Mouse (Mus musculus): ENCODE data around the gene Epo. TPM values are rescaled to one million over a fixed set of nuclear protein-coding genes. Genes with fewer than 3 reads are reported as not detected.

Gene Epo
- polyA plus RNA-seq, 1 experiment from 2014 or later: 0.80 TPM

DNA sequence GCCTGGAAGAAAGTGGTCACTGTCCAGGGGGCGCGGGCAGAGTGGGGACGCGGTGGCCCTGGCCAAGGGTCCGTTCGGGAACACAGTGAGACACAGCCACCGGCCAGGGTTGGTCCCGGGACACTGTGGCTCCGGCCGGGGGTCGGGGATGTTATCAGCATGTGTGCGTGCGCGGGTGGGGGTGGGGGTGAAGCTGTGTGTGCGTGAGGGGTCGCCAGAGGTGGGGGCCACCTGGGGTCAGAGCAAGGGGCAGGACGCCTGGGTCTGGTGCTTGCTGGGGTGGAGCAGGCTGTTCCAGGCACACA is 47.2 kb downstream of the Epo start:
- H3K27ac ChIP-seq (ENCODE audit: low read depth): no peak overlapping the region
- DNase-seq (ENCODE audit: low spot score): no peak
- peak overlapping the region; percentile 26 for H3K4me3 ChIP-seq (ENCODE audit: low read depth, low read length)
- ATAC-seq (replicated peaks; ENCODE audit: low FRiP score, low TSS enrichment, low read depth): no peak; the same call in 1 of the 2 replicates
- H3K9me3 ChIP-seq (ENCODE audit: control insufficient read depth, low read length): no peaks in the 10 kb centered on the region
- WGBS: 2% methylated on average over 17 of the region's 17 CpGs
- H3K9ac ChIP-seq (ENCODE audit: low read length): 0 out of 2 replicates have a peak overlapping the region, but pooled peaks have one; percentile 22
- H3K36me3 ChIP-seq (ENCODE audit: control insufficient read depth, insufficient read depth, low read length): no peaks in the 10 kb centered on the region
- peaks cover 16% of the 10 kb centered on the region; the same call in 1 of the 2 replicates for H3K27me3 ChIP-seq (replicated peaks; ENCODE audit: control insufficient read depth, insufficient read depth, low read length)
- no peaks in the 10 kb centered on the region; the same call in 1 of the 2 replicates for H3K4me1 ChIP-seq (replicated peaks; ENCODE audit: control insufficient read depth, insufficient read depth, low read length)
- H3K4me2 ChIP-seq (ENCODE audit: low read length): peak overlapping the region; percentile 46

DNA sequence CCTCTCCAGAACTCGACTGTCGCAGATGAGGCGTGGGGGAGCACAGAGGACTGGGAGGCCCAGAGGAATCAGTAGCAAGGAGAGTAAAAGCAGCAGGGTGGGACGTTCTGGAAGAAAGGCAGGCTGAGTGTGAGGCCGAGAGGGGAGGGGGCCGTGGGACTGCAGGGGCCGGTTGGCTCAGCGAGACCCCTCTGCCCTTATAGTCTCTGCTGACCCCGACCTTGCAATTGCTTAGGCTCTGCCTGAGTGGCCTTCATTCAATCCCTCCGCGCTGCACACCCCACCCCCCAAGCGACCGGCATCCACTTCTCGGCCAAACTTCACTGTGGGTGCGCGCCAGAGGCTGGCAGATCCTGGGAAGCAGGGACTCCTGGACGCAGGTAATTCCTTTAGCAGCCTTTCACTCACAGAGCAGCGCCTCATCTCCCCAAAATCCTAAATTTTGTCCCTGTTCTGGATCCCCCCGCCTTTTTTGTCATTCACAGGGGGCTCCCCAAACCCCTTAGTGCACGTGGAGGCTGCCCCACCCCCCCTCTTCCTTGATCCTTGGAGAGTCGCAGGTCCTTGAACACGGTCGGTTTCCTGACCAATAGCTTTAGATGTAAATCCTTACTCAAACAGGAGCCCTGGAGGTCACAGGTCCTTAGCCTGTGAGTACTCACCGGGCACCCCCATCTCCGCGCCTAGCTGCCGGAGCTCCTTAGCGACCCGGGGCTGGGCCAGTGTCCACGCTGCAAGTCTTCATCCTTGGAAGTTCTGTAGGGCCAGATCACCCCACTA is 47.8 kb downstream of the Epo start:
- 6% methylated on average over 30 of the region's 30 CpGs for WGBS
- Histone ChIP-seq H3K4me2 (ENCODE audit: low read length) (peak overlapping the region; percentile 46), H3K4me3 (ENCODE audit: low read depth, low read length) (peak overlapping the region; percentile 26), H3K27ac (ENCODE audit: low read depth) (no peak overlapping the region), H3K27me3 (replicated peaks; ENCODE audit: control insufficient read depth, insufficient read depth, low read length) (peaks cover 16% of the 10 kb centered on the region; the same call in 1 of the 2 replicates), H3K4me1 (replicated peaks; ENCODE audit: control insufficient read depth, insufficient read depth, low read length) (no peaks in the 10 kb centered on the region; the same call in 1 of the 2 replicates), H3K36me3 (ENCODE audit: control insufficient read depth, insufficient read depth, low read length) (no peaks in the 10 kb centered on the region), H3K9me3 (ENCODE audit: control insufficient read depth, low read length) (no peaks in the 10 kb centered on the region), H3K9ac (ENCODE audit: low read length) (peak overlapping the region; percentile 22; the same call in 1 of the 2 replicates)
- peak; percentile 57 for DNase-seq (ENCODE audit: low spot score)
- no peak; the same call in 1 of the 2 replicates for ATAC-seq (replicated peaks; ENCODE audit: low FRiP score, low TSS enrichment, low read depth)

DNA sequence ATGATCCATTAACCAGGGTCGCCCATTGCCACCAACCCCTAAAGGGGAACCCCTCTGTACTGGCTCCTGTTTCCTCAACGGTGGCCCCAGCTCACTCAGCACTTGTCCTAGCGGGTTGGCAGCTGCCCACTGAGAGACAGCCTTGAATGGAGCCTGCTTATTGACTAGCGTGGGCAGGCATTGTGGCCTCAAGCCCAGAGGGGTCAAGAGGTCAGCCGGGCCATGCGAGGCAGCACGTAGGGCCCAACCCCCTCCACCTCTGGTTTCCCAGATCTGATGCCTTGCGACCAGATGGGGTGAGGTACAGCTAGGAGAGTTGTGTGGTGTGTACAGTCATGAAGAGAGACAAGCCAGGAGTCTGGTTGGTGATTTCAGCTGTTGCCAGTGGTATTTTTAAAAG is 51.1 kb downstream of the Epo start:
- Histone ChIP-seq H3K27ac (ENCODE audit: low read depth) (no peak overlapping the region), H3K27me3 (replicated peaks; ENCODE audit: control insufficient read depth, insufficient read depth, low read length) (peaks cover 16% of the 10 kb centered on the region; the same call in 1 of the 2 replicates), H3K4me1 (replicated peaks; ENCODE audit: control insufficient read depth, insufficient read depth, low read length) (no peaks in the 10 kb centered on the region; the same call in 1 of the 2 replicates), H3K9me3 (ENCODE audit: control insufficient read depth, low read length) (no peaks in the 10 kb centered on the region), H3K4me3 (ENCODE audit: low read depth, low read length) (no peak overlapping the region), H3K4me2 (ENCODE audit: low read length) (no peak overlapping the region), H3K36me3 (ENCODE audit: control insufficient read depth, insufficient read depth, low read length) (no peaks in the 10 kb centered on the region), H3K9ac (ENCODE audit: low read length) (no peak overlapping the region)
- ATAC-seq (replicated peaks; ENCODE audit: low FRiP score, low TSS enrichment, low read depth): no peak
- DNase-seq (ENCODE audit: low spot score): no peak
- WGBS: 41% methylated on average over 8 of the region's 8 CpGs

DNA sequence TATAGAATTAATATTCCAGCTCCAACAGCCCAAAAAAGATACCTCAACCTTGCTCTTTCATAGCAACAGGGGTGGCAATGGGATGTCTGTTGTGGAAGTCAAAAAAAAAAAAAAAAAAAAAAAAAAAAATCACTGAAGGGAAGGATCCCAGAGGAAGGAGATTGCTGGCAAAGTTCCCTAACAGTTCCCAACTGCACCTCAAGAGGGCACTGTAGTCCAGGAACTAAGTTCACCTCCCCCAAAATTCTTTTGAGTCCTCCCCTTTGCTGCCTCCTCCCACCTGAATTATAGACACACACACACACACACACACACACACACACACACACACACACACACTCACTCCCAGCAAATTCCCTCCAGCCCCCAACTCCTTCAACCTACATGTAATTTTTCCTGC is 51.9 kb downstream of the Epo start:
- no peak overlapping the region for H3K27ac ChIP-seq (ENCODE audit: low read depth)
- no peaks in the 10 kb centered on the region for H3K36me3 ChIP-seq (ENCODE audit: control insufficient read depth, insufficient read depth, low read length)

DNA sequence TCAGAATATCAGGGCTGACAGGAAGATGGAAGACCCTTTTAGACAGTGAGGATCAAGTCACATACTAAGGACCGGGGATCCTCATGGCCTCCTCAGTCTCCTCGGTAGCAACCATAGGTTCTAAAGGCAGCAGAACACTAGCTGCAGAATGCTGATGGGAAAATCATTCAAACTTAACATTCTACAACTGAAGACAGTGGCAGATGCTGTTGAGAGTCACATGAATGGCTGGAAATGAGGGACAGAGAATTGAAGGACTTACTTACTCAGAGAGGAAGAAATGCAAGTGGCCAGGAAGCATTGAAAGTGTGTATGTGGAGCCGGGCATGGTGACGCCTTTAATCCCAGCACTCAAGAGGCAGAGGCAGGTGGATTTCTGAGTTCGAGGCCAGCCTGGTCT is 56.1 kb downstream of the Epo start, which contains the start of gene Zan:
Zan (minus strand) TSS at position 101 of the 400 bp plus-strand sequence.
- 83% methylated on average over 5 of the region's 5 CpGs for WGBS
- no peak for DNase-seq (ENCODE audit: low spot score)
- H3K4me3 ChIP-seq (ENCODE audit: low read depth, low read length): no peak within 1 kb of the TSS
- no peak within 1 kb of the TSS for H3K4me2 ChIP-seq (ENCODE audit: low read length)
- H3K27me3 ChIP-seq (replicated peaks; ENCODE audit: control insufficient read depth, insufficient read depth, low read length): no peaks in the 10 kb centered on the region
- ATAC-seq (replicated peaks; ENCODE audit: low FRiP score, low TSS enrichment, low read depth): no peak
- no peak within 1 kb of the TSS for H3K27ac ChIP-seq (ENCODE audit: low read depth)
- H3K36me3 ChIP-seq (ENCODE audit: control insufficient read depth, insufficient read depth, low read length): no peaks in the 10 kb centered on the region
- H3K4me1 ChIP-seq (replicated peaks; ENCODE audit: control insufficient read depth, insufficient read depth, low read length): no peaks in the 10 kb centered on the region
- H3K9ac ChIP-seq (ENCODE audit: low read length): no peak within 1 kb of the TSS
- H3K9me3 ChIP-seq (ENCODE audit: control insufficient read depth, low read length): no peaks in the 10 kb centered on the region

More for the DNA sequence above, 51.9 kb downstream of the Epo start:
- no peak overlapping the region for H3K4me3 ChIP-seq (ENCODE audit: low read depth, low read length)
- no peaks in the 10 kb centered on the region for H3K9me3 ChIP-seq (ENCODE audit: control insufficient read depth, low read length)
- peaks cover 16% of the 10 kb centered on the region; the same call in 1 of the 2 replicates for H3K27me3 ChIP-seq (replicated peaks; ENCODE audit: control insufficient read depth, insufficient read depth, low read length)
- H3K4me2 ChIP-seq (ENCODE audit: low read length): no peak overlapping the region
- no peak for ATAC-seq (replicated peaks; ENCODE audit: low FRiP score, low TSS enrichment, low read depth)
- H3K4me1 ChIP-seq (replicated peaks; ENCODE audit: control insufficient read depth, insufficient read depth, low read length): no peaks in the 10 kb centered on the region; the same call in 1 of the 2 replicates
- peak; percentile 94 for DNase-seq (ENCODE audit: low spot score)
- no peak overlapping the region for H3K9ac ChIP-seq (ENCODE audit: low read length)

DNA sequence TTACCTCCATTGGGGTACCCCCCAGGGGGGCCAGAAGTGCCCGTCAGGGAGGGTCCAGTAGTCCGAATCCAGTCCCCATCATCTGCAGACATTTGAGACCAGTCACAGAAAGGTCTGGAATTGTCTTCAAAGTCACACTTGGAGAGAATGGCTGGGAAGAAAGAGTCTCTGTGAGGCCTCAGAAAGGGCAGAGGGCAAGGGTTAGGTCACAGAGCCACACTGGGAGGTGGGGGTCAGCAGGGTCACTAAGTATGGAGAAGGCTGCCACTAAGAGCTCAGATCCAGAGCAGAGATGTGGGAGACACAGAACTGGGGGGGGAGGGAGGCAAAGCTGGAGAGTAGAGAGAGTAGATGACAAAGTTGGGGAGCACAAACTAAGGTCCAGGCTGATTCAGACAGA is 58.7 kb downstream of the Epo start:
- Histone ChIP-seq H3K36me3 (ENCODE audit: control insufficient read depth, insufficient read depth, low read length) (no peaks in the 10 kb centered on the region), H3K4me3 (ENCODE audit: low read depth, low read length) (no peak overlapping the region), H3K27ac (ENCODE audit: low read depth) (no peak overlapping the region), H3K4me2 (ENCODE audit: low read length) (no peak overlapping the region), H3K27me3 (replicated peaks; ENCODE audit: control insufficient read depth, insufficient read depth, low read length) (no peaks in the 10 kb centered on the region), H3K4me1 (replicated peaks; ENCODE audit: control insufficient read depth, insufficient read depth, low read length) (no peaks in the 10 kb centered on the region), H3K9ac (ENCODE audit: low read length) (no peak overlapping the region), H3K9me3 (ENCODE audit: control insufficient read depth, low read length) (no peaks in the 10 kb centered on the region)
- no peak for DNase-seq (ENCODE audit: low spot score)
- ATAC-seq (replicated peaks; ENCODE audit: low FRiP score, low TSS enrichment, low read depth): no peak
- WGBS: 45% methylated on average over 2 of the region's 2 CpGs

DNA sequence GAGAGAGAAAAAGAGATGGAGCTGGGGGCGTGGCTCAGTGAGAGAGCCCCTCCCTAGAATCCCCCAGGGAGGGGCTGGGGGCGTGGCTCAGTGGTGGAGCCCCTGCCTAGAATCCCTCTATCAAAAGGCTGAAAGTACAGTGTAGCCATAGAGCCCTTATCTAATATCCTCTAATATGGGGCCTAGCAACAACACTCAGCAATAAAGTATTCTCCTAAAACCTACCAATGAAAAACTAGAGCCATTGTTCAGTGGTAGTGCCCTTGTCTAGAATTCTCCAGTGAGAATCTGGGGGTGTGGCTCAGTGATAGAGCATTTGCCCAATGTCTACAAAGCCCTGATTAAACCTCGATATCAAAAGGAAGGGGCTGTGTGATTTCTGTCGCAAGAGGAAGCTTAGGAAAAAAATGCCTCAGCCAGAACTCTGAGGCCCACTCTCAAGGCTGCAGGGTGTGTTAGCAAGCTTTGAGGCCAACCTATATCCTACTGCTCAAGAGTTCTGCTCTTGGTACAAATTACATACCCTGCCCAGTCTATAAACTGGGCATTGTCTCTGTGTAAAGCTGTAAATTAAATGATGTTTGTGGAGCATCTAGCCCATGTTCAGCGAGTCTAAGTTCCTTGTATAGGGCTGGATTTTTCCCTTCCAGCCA is 60.7 kb downstream of the Epo start:
- ATAC-seq (replicated peaks; ENCODE audit: low FRiP score, low TSS enrichment, low read depth) (peak; percentile 87), DNase-seq (ENCODE audit: low spot score) (no peak)
- Histone ChIP-seq H3K4me3 (ENCODE audit: low read depth, low read length) (no peak overlapping the region), H3K9ac (ENCODE audit: low read length) (no peak overlapping the region), H3K4me1 (replicated peaks; ENCODE audit: control insufficient read depth, insufficient read depth, low read length) (no peaks in the 10 kb centered on the region), H3K9me3 (ENCODE audit: control insufficient read depth, low read length) (no peaks in the 10 kb centered on the region), H3K27ac (ENCODE audit: low read depth) (peak overlapping the region; percentile 72), H3K4me2 (ENCODE audit: low read length) (no peak overlapping the region), H3K27me3 (replicated peaks; ENCODE audit: control insufficient read depth, insufficient read depth, low read length) (no peaks in the 10 kb centered on the region), H3K36me3 (ENCODE audit: control insufficient read depth, insufficient read depth, low read length) (no peaks in the 10 kb centered on the region)
- WGBS: 53% methylated on average over 5 of the region's 5 CpGs

DNA sequence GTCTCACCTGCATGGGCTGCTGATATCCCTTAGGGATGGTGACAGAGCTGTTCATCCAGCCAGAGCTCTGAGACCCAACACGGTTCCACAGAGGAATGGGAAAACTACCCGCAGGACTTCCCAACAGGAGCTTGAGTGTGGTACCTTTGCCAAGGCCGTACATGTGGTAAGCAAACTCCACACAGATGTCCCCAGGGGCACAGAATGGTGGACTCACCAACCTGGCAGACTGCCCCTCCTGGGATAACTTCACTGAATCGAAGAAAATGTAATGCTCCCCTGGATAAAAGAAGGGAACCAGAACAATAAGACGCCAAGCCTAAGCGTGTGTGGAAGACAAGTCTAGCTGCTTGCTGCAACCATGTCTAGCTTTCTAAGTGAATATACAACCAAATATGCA is 66.1 kb downstream of the Epo start:
- H3K9me3 ChIP-seq (ENCODE audit: control insufficient read depth, low read length): no peaks in the 10 kb centered on the region
- no peak overlapping the region for H3K9ac ChIP-seq (ENCODE audit: low read length)
- H3K4me2 ChIP-seq (ENCODE audit: low read length): no peak overlapping the region
- no peaks in the 10 kb centered on the region for H3K27me3 ChIP-seq (replicated peaks; ENCODE audit: control insufficient read depth, insufficient read depth, low read length)
- DNase-seq (ENCODE audit: low spot score) (no peak), ATAC-seq (replicated peaks; ENCODE audit: low FRiP score, low TSS enrichment, low read depth) (no peak)
- no peaks in the 10 kb centered on the region for H3K4me1 ChIP-seq (replicated peaks; ENCODE audit: control insufficient read depth, insufficient read depth, low read length)
- H3K27ac ChIP-seq (ENCODE audit: low read depth): no peak overlapping the region
- H3K4me3 ChIP-seq (ENCODE audit: low read depth, low read length): no peak overlapping the region
- no peaks in the 10 kb centered on the region for H3K36me3 ChIP-seq (ENCODE audit: control insufficient read depth, insufficient read depth, low read length)
- 94% methylated on average over 6 of the region's 6 CpGs for WGBS

Measured in intestine, embryonic 14.5 days (tissue).